Mouse (Mus musculus) intestine, embryonic 16.5 days (tissue): ENCODE measurements around the gene Gm36028. TPM values are rescaled to one million over a fixed set of nuclear protein-coding genes. Genes with fewer than 3 reads are reported as not detected.
A peak's percentile ranks its signal among the peaks of the same experiment; 100 is the strongest.

ENCODE experiments used
- ATAC-seq: fragments of 200-750 bp; cut with Nextera tagmentation; 2 replicates; pipeline ENCODE4 v1.8.0; 2017; ENCODE audit warnings: moderate TSS enrichment, moderate library complexity
- H3K27ac ChIP-seq: fragments of 300-500 bp; sonication (generic); 2 replicates; pipeline ENCODE4 v1.5.1; 2014; ENCODE audit warnings: mild to moderate bottlenecking, low read length
- H3K27me3 ChIP-seq: fragments of 300-500 bp; sonication (generic); replicated peaks from 2 replicates; pipeline ENCODE4 v1.6.1; 2014; ENCODE audit warnings: low read length, control low read depth, mixed read lengths; ENCODE audit not compliant: control insufficient read depth, insufficient read depth
- H3K36me3 ChIP-seq: fragments of 300-500 bp; sonication (generic); 2 replicates; pipeline ENCODE4 v1.6.1; 2014; ENCODE audit warnings: low read length, control low read depth; ENCODE audit not compliant: control insufficient read depth, insufficient read depth
- H3K4me1 ChIP-seq: fragments of 300-500 bp; sonication (generic); 2 replicates; pipeline ENCODE4 v1.6.1; 2014; ENCODE audit warnings: low read length, control low read depth, mixed read lengths; ENCODE audit not compliant: control insufficient read depth, insufficient read depth
- H3K4me2 ChIP-seq: fragments of 300-500 bp; sonication (generic); 2 replicates; pipeline ENCODE4 v1.6.1; 2014; ENCODE audit warnings: low read depth, low read length, control low read depth
- H3K4me3 ChIP-seq: fragments of 300-500 bp; sonication (generic); 2 replicates; pipeline ENCODE4 v1.5.1; 2014; ENCODE audit warnings: mild to moderate bottlenecking, low read length
- H3K9ac ChIP-seq: fragments of 300-500 bp; sonication (generic); 2 replicates; pipeline ENCODE4 v1.6.1; 2014; ENCODE audit warnings: low read depth, low read length
- H3K9me3 ChIP-seq: fragments of 300-500 bp; sonication (generic); 2 replicates; pipeline ENCODE4 v1.6.1; 2016; ENCODE audit warnings: low read length, control low read depth; ENCODE audit not compliant: control insufficient read depth
- WGBS: fragments of 180-500 bp; shearing (Covaris S2); extraction: QIAGEN DNeasy Blood & Tissue Kit; methylation state at CpG from one replicate; pipeline ENCODE4 v1.1.7; 2014; 5-methylcytosine and 5-hydroxymethylcytosine counted together
- polyA plus RNA-seq: library from polyadenylated mRNA; unstranded; fragments of >200 nt; fragmentation: Nextera tagmentation; extraction: Ambion mirVana; gene quantifications from 2 replicates; pipeline ENCODE4 v1.2.1, GENCODE M21; 2015

The Gm36028 gene
- polyA plus RNA-seq, 1 experiment from 2014 or later: 3.1 TPM

DNA sequence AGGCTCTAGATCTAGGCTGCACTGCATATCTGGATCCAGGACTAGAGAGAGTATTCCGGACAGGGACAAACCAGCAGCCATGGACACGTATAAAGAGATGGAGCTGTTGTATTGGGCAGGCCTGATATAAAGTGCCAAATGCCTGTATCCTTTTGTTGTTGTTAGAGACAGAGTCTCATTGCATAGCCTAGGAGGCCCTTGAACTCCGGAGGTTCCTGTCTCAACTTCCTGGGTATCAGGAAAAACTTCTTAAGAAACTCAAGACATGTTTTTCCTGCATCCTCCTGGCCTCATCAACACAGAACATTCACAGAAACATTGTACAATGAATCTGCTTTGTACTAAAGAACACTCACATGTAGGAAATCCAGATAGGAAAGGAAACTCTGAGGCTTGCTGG, 13.9 kb downstream of the Gm36028 start:
- H3K4me2 ChIP-seq: no peak overlapping the region
- peaks cover 14% of the 10 kb centered on the region for H3K4me1 ChIP-seq
- no peak for ATAC-seq
- no peak overlapping the region for H3K4me3 ChIP-seq
- no peak overlapping the region for H3K9ac ChIP-seq
- H3K27me3 ChIP-seq: no peaks in the 10 kb centered on the region
- no peaks in the 10 kb centered on the region for H3K36me3 ChIP-seq
- H3K9me3 ChIP-seq: no peaks in the 10 kb centered on the region
- no peak overlapping the region for H3K27ac ChIP-seq
- WGBS: 85% methylated on average over 3 of the region's 3 CpGs

- WGBS: 67% methylated on average over 7 of the region's 7 CpGs
- H3K36me3 ChIP-seq: no peaks in the 10 kb centered on the region
- no peaks in the 10 kb centered on the region for H3K9me3 ChIP-seq
- no peak overlapping the region for H3K4me2 ChIP-seq
- no peak overlapping the region for H3K4me3 ChIP-seq
- no peak overlapping the region for H3K27ac ChIP-seq
- ATAC-seq: peak; percentile 46; the same call in 1 of the 2 replicates
- peaks cover 14% of the 10 kb centered on the region for H3K4me1 ChIP-seq
- no peaks in the 10 kb centered on the region for H3K27me3 ChIP-seq
- H3K9ac ChIP-seq: no peak overlapping the region
Measured at GRCm38 (mm10) chr16:37845202-37845925, 15.6 kb downstream of the Gm36028 start.

DNA sequence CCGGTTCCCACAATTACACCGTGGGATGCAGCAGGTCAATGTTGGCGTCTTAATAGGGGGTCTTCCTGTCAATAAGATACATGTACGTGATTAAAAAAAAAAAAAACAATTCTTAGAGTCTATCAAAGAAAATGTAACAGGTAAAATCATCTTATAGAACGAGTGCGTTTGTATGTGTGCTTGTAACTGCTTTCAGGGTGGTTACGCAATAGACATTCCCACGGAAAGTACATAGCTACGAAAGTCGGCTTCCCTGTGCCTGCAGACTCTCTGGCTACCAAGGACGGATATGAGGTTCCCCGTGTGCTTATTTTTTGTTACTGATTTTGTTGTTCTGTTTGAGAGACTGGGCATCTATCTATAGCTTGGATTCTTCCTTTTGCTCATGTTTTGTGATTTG, 17.2 kb downstream of the Gm36028 start:
- Histone ChIP-seq H3K36me3 (no peaks in the 10 kb centered on the region), H3K27ac (no peak overlapping the region), H3K27me3 (no peaks in the 10 kb centered on the region), H3K4me1 (peaks cover 14% of the 10 kb centered on the region), H3K9ac (no peak overlapping the region), H3K9me3 (no peaks in the 10 kb centered on the region), H3K4me3 (no peak overlapping the region), H3K4me2 (no peak overlapping the region)
- no peak for ATAC-seq
- 82% methylated on average over 12 of the region's 12 CpGs for WGBS

GRCm38 (mm10) chr16:37842439-37842838, 18.5 kb downstream of the Gm36028 start:
- 71% methylated on average over 2 of the region's 2 CpGs for WGBS

DNA sequence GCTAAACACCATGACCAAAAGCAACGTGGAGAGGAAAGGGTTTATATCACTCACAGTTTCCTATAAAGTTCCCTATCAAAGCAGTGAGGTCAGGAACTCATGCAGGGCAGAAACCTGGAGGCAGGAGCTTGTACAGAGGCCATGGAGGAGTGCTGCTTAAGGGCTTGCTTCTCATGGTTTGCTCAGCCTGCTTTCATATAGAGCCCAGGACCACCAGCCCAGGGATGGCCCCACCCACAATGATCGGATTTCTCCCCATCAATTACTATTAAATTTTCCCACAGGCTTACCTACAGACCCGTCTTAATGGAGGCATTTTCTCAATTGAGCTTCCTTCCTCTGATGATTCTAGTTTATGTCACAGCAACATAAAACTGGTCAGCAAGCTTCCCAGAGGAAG, 23.4 kb downstream of the Gm36028 start:
- Histone ChIP-seq H3K4me2 (no peak overlapping the region), H3K36me3 (no peaks in the 10 kb centered on the region; the same call in 1 of the 2 replicates), H3K4me1 (no peaks in the 10 kb centered on the region), H3K27me3 (no peaks in the 10 kb centered on the region), H3K9me3 (no peaks in the 10 kb centered on the region), H3K27ac (no peak overlapping the region), H3K9ac (no peak overlapping the region), H3K4me3 (no peak overlapping the region)
- 53% methylated on average over 3 of the region's 3 CpGs for WGBS
- no peak for ATAC-seq

More at GRCm38 (mm10) chr16:37842439-37842838, 18.5 kb downstream of the Gm36028 start:
- H3K27me3 ChIP-seq: no peaks in the 10 kb centered on the region
- no peak overlapping the region for H3K9ac ChIP-seq
- H3K4me3 ChIP-seq: no peak overlapping the region
- peaks cover 14% of the 10 kb centered on the region for H3K4me1 ChIP-seq
- no peak for ATAC-seq
- no peaks in the 10 kb centered on the region for H3K36me3 ChIP-seq
- no peaks in the 10 kb centered on the region for H3K9me3 ChIP-seq
- no peak overlapping the region for H3K4me2 ChIP-seq
- no peak overlapping the region for H3K27ac ChIP-seq

DNA sequence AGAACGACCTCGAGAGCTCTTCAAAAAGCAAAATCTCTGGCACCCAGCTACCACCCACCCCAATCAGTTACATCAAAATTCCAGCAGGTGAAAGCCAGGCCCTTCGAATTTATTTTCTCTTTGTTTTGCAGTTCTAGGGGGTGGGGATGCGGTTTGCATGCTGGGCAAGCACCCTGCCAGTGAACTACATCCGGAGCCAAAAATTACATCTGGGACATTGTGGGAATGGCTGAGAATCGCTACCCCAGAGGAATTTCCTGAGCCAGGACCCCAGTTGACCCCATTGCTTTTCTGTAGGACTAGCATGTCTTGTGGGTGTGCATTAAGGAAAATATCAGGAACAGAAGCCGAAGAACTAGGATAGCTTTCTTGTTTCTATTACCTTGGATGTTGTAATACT, 29.9 kb downstream of the Gm36028 start:
- whole genome bisulfite sequencing: 84% methylated on average over 7 of the region's 7 CpGs

GRCm38 (mm10) chr16:37826286-37826685, 34.7 kb downstream of the Gm36028 start:
- H3K4me3 ChIP-seq: no peak overlapping the region
- no peak for ATAC-seq
- H3K4me2 ChIP-seq: no peak overlapping the region
- no peaks in the 10 kb centered on the region for H3K4me1 ChIP-seq
- no peak overlapping the region for H3K9ac ChIP-seq
- peaks cover 14% of the 10 kb centered on the region for H3K36me3 ChIP-seq
- 92% methylated on average over 3 of the region's 3 CpGs for WGBS
- no peaks in the 10 kb centered on the region for H3K27me3 ChIP-seq
- H3K27ac ChIP-seq: no peak overlapping the region
- H3K9me3 ChIP-seq: no peaks in the 10 kb centered on the region

More for the DNA sequence above, 29.9 kb downstream of the Gm36028 start:
- H3K36me3 ChIP-seq: peaks cover 11% of the 10 kb centered on the region
- H3K4me2 ChIP-seq: no peak overlapping the region
- H3K27me3 ChIP-seq: no peaks in the 10 kb centered on the region
- H3K27ac ChIP-seq: no peak overlapping the region
- H3K4me1 ChIP-seq: no peaks in the 10 kb centered on the region
- no peak overlapping the region for H3K9ac ChIP-seq
- H3K4me3 ChIP-seq: no peak overlapping the region
- H3K9me3 ChIP-seq: no peaks in the 10 kb centered on the region
- no peak for ATAC-seq

DNA sequence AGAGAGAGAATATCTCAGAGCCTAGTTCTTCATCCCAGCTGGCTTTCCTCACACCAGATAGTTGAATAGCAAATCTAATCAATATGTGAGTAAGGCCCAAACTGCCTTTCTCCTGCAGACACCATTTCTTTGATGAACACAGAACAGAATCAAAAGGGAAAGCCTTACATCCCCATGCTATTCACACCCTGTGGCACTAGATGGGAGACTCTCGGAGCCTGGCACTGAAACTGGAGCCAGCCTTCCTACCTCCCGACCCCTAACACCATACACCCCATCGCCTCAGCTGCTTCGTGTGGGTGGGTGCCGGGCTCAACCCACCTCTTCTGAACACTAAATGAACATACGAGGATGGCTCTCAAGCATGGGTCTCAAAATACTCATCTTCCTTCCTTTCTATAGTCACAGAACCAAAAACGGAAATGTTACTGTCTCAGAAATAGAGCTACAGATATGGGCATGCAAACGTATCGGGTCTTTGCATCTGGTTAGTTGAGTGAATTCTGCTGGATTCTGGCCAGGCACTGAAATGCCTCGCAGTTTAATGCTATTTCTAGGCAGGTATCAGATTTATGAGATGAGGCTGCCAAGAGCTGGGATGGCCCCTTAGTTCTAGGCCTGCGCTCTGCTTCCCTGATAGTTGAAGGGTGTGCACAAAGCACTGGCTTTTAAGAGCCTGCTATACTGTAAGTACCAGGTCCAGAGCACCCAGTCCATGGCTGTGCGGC, 36.0 kb downstream of the Gm36028 start:
- ATAC-seq: no peak
- peaks cover 9% of the 10 kb centered on the region for H3K36me3 ChIP-seq
- H3K4me2 ChIP-seq: no peak overlapping the region
- H3K9ac ChIP-seq: no peak overlapping the region
- 83% methylated on average over 12 of the region's 12 CpGs for WGBS
- H3K4me3 ChIP-seq: no peak overlapping the region
- no peaks in the 10 kb centered on the region for H3K9me3 ChIP-seq
- H3K4me1 ChIP-seq: no peaks in the 10 kb centered on the region
- H3K27me3 ChIP-seq: no peaks in the 10 kb centered on the region
- no peak overlapping the region for H3K27ac ChIP-seq

GRCm38 (mm10) chr16:37823949-37824348, 37.0 kb downstream of the Gm36028 start:
- Histone ChIP-seq H3K4me2 (no peak overlapping the region), H3K9ac (no peak overlapping the region), H3K4me1 (no peaks in the 10 kb centered on the region), H3K4me3 (no peak overlapping the region), H3K27me3 (no peaks in the 10 kb centered on the region), H3K9me3 (no peaks in the 10 kb centered on the region), H3K27ac (no peak overlapping the region), H3K36me3 (peaks cover 6% of the 10 kb centered on the region)
- ATAC-seq: no peak
- WGBS: 76% methylated on average over 5 of the region's 5 CpGs
